ENCODE assay signal across 21 mouse cellular contexts in genomic region chr8:8092551-8092950, GRCm38 (mm10).
A peak's percentile ranks its signal among the peaks of the same experiment; 100 is the strongest.
DNase-seq lines count a peak whose midpoint lies in the region; ATAC-seq and TF ChIP-seq lines count a peak whose summit lies in the region.
"Had no signal": no experiment of that assay in that cellular context is flagged by ENCODE, and none has a peak within 500 bp of the region (broad histone marks: within the 10 kb centered on the region; RNA-seq: fewer than 3 reads in every experiment).

No protein-coding gene starts in this region.

- no peak for DNase-seq in cerebellum, adult 11 months
- DNase-seq in hindbrain, postnatal 0 days (ENCODE audit: low spot score), result peak; percentile 35
- DNase-seq in retina, postnatal 1 day, result peak; percentile 27
- no peak for DNase-seq in retina, embryonic 14.5 days (ENCODE audit: low spot score)
- DNase-seq in cerebellum, postnatal 14 days, result peak; percentile 59 to 67
- DNase-seq: adrenal gland, postnatal 10 days; adrenal gland, postnatal 36 days; gastrocnemius, postnatal 10 days; gastrocnemius, postnatal 36 days; heart, adult 2 months; heart, postnatal 14 days; heart, postnatal 4 days had no signal

- H3K9ac ChIP-seq in hindbrain, postnatal 0 days (replicated peaks; ENCODE audit: low read length), result no peak overlapping the region
- H3K9ac ChIP-seq in hindbrain, embryonic 12.5 days, result no peak overlapping the region
- no peak overlapping the region for H3K9ac ChIP-seq in liver, embryonic 12.5 days
- H3K9ac ChIP-seq: forebrain, embryonic 13.5 days; heart, embryonic 13.5 days had no signal

- peak; percentile 49; the same call in 1 of the 2 replicates for ATAC-seq in cerebellum, adult (ENCODE audit: insufficient number of reproducible peaks, low FRiP score, low TSS enrichment)
- no peak for ATAC-seq in hindbrain, postnatal 0 days
- no peak for ATAC-seq in hindbrain, embryonic 12.5 days (ENCODE audit: low FRiP score)
- ATAC-seq in liver, embryonic 12.5 days, result no peak
- ATAC-seq: forebrain, embryonic 13.5 days; forebrain, embryonic 16.5 days; intestine, postnatal 0 days had no signal

- H3K4me1 ChIP-seq in hindbrain, postnatal 0 days (ENCODE audit: insufficient read depth, low read length), result no peaks in the 10 kb centered on the region
- H3K4me1 ChIP-seq in hindbrain, embryonic 12.5 days, result no peaks in the 10 kb centered on the region
- H3K4me1 ChIP-seq in liver, embryonic 12.5 days, result no peaks in the 10 kb centered on the region
- H3K4me1 ChIP-seq: forebrain, embryonic 10.5 days; forebrain, embryonic 13.5 days; heart, embryonic 10.5 days; heart, embryonic 13.5 days had no signal

- no peak overlapping the region for H3K4me2 ChIP-seq in hindbrain, postnatal 0 days (ENCODE audit: low read depth, low read length)
- no peak overlapping the region for H3K4me2 ChIP-seq in hindbrain, embryonic 12.5 days (replicated peaks)
- no peak overlapping the region for H3K4me2 ChIP-seq in liver, embryonic 12.5 days
- H3K4me2 ChIP-seq: forebrain, embryonic 13.5 days; heart, embryonic 13.5 days had no signal

- no peaks in the 10 kb centered on the region for H3K9me3 ChIP-seq in hindbrain, postnatal 0 days (ENCODE audit: low read length)
- H3K9me3 ChIP-seq in hindbrain, embryonic 12.5 days (replicated peaks), result no peaks in the 10 kb centered on the region
- H3K9me3 ChIP-seq in liver, embryonic 12.5 days (replicated peaks), result no peaks in the 10 kb centered on the region
- H3K9me3 ChIP-seq: forebrain, embryonic 10.5 days; forebrain, embryonic 13.5 days; heart, embryonic 10.5 days; heart, embryonic 13.5 days had no signal

- no peaks in the 10 kb centered on the region for H3K27me3 ChIP-seq in hindbrain, postnatal 0 days (ENCODE audit: insufficient read depth, low read length)
- H3K27me3 ChIP-seq in hindbrain, embryonic 12.5 days, result no peaks in the 10 kb centered on the region
- no peaks in the 10 kb centered on the region for H3K27me3 ChIP-seq in liver, embryonic 12.5 days (replicated peaks)
- H3K27me3 ChIP-seq: forebrain, embryonic 13.5 days; heart, embryonic 13.5 days had no signal

- no peak overlapping the region for H3K4me3 ChIP-seq in hindbrain, postnatal 0 days (ENCODE audit: low read length)
- H3K4me3 ChIP-seq in hindbrain, embryonic 12.5 days, result no peak overlapping the region
- no peak overlapping the region for H3K4me3 ChIP-seq in liver, embryonic 12.5 days
- H3K4me3 ChIP-seq: forebrain, embryonic 10.5 days; forebrain, embryonic 13.5 days; heart, adult 2 months; heart, embryonic 10.5 days; heart, embryonic 13.5 days had no signal

- H3K27ac ChIP-seq in hindbrain, postnatal 0 days, result no peak overlapping the region
- H3K27ac ChIP-seq in hindbrain, embryonic 12.5 days, result no peak overlapping the region
- no peak overlapping the region for H3K27ac ChIP-seq in liver, embryonic 12.5 days
- H3K27ac ChIP-seq: forebrain, embryonic 10.5 days; forebrain, embryonic 13.5 days; heart, adult 2 months; heart, embryonic 10.5 days; heart, embryonic 13.5 days had no signal

- TF ChIP-seq CTCF in hindbrain, postnatal 0 days (IDR thresholded peaks at IDR 0.05; ENCODE audit: low read depth), result no peak

- no peaks in the 10 kb centered on the region for H3K36me3 ChIP-seq in hindbrain, postnatal 0 days (ENCODE audit: insufficient read depth, low read length)
- no peaks in the 10 kb centered on the region for H3K36me3 ChIP-seq in hindbrain, embryonic 12.5 days
- no peaks in the 10 kb centered on the region for H3K36me3 ChIP-seq in liver, embryonic 12.5 days
- H3K36me3 ChIP-seq: forebrain, embryonic 10.5 days; heart, embryonic 10.5 days; heart, embryonic 13.5 days had no signal

Comparison
In these comparisons a context has a peak if more than half of its experiments do, and no peak if none do; other contexts are left out.
1. DNase-seq: peak in hindbrain, postnatal 0 days (single experiment), retina, postnatal 1 day (single experiment) and cerebellum, postnatal 14 days (2 of 2); none in cerebellum, adult 11 months (single experiment) and retina, embryonic 14.5 days (single experiment).